Mouse (Mus musculus) midbrain, embryonic 15.5 days (tissue): ENCODE results near the gene Pabpc4. TPM values are rescaled to one million over a fixed set of nuclear protein-coding genes. Genes with fewer than 3 reads are reported as not detected.

Experiments
- ATAC-seq: fragments of 200-750 bp; cut with Nextera tagmentation; replicated peaks from 2 replicates; pipeline ENCODE4 v1.8.0; 2017; ENCODE audit warnings: moderate TSS enrichment
- H3K27ac ChIP-seq: fragments of 300-500 bp; sonication (generic); 2 replicates; pipeline ENCODE4 v1.5.1; 2015; ENCODE audit warnings: mild to moderate bottlenecking, inconsistent platforms
- H3K27me3 ChIP-seq: fragments of 300-500 bp; sonication (generic); replicated peaks from 2 replicates; pipeline ENCODE4 v1.6.1; 2015; ENCODE audit warnings: inconsistent platforms
- H3K36me3 ChIP-seq: fragments of 300-500 bp; sonication (generic); replicated peaks from 2 replicates; pipeline ENCODE4 v1.6.1; 2015; ENCODE audit warnings: inconsistent platforms
- H3K4me1 ChIP-seq: fragments of 300-500 bp; sonication (generic); 2 replicates; pipeline ENCODE4 v1.6.1; 2015; ENCODE audit warnings: inconsistent platforms
- H3K4me2 ChIP-seq: fragments of 300-500 bp; sonication (generic); 2 replicates; pipeline ENCODE4 v1.6.1; 2015; ENCODE audit warnings: inconsistent platforms, mild to moderate bottlenecking, moderate library complexity
- H3K4me3 ChIP-seq: fragments of 300-500 bp; sonication (generic); 2 replicates; pipeline ENCODE4 v1.5.1; 2015; ENCODE audit warnings: mild to moderate bottlenecking, inconsistent platforms
- H3K9ac ChIP-seq: fragments of 300-500 bp; sonication (generic); 2 replicates; pipeline ENCODE4 v1.6.1; 2015; ENCODE audit warnings: mild to moderate bottlenecking, inconsistent platforms
- H3K9me3 ChIP-seq: fragments of 300-500 bp; sonication (generic); 2 replicates; pipeline ENCODE4 v1.6.1; 2016; ENCODE audit warnings: inconsistent platforms
- WGBS: fragments of 180-500 bp; shearing (Covaris S2); methylation state at CpG from one replicate; pipeline ENCODE4 v1.1.7; 2015; ENCODE audit warnings: mixed read lengths; 5-methylcytosine and 5-hydroxymethylcytosine counted together
- polyA plus RNA-seq: library from polyadenylated mRNA; unstranded; fragments of >200 nt; fragmentation: Nextera tagmentation; extraction: Ambion mirVana; gene quantifications from 2 replicates; pipeline ENCODE4 v1.2.1, GENCODE M21; 2015

Gene Pabpc4
- polyA plus RNA-seq, 1 experiment from 2014 or later: 31.8 TPM

DNA sequence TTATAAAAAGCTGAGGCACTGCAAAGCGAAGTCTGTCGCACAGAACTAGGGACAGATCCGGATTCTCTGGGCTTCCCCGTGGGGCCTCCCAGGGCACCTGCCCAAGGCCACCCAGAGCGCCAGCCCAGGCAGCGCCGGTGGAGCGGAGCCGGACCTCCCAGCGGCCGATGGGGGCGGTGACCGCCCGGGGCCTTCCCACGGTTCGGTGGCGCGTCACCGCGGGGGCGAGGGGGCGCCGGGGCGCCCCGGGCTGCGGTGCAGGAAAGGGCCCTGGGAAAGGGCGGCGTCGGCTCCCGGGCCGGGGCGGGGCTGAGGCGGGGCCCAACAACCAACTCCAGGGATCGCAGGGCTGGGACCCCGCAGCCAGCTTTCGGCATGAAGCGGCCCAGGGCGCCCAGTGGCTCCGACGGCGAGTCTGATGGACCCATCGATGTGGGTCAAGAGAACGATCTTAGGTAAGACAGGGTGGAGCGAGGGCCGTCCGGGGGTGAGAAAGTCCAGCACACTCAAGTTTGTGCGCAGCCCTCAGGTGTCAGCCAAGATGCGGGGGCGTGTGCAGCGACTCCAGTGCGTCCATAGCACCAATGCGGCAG, 28.6 kb upstream of the Pabpc4 start, which contains the start of gene Heyl:
Heyl (plus strand) TSS at position 65 of the 593 bp plus-strand sequence.
- Histone ChIP-seq H3K36me3 (no peaks in the 10 kb centered on the region), H3K27me3 (peaks cover 37% of the 10 kb centered on the region)

DNA sequence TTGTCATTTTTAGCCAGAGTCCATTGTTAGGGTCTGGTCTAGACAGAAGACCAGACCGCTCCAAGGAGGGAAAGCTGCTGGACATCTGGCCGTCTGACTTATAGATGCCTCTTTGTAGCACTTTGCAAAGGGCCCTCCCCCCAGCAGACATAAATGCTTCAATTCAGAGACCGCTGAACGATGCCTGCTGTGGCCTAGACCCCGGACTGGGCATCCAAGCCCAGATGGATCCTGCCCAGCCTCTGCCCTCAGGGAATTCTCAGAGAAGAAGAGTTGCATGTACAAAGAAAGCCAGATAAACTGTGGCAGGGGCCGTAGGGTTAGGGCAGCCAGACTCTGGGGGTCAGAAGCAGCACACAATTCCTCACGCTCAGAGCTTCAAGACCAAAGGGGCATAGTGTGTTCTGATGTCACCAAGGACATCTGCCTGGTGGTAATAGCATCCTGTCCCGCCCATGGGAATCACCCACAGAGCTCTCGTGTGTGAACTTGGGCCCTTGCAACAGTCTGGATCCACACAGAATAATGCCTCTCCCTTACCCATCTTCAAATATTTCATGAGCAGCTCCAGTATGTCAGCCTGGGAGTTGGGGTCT, 26.2 kb upstream of the Pabpc4 start:
- WGBS: 68% methylated on average over 9 of the region's 9 CpGs

More for the DNA sequence above, 28.6 kb upstream of the Pabpc4 start, which contains the start of gene Heyl:
- peaks cover 6% of the 10 kb centered on the region for H3K4me1 ChIP-seq
- peak within 1 kb of the TSS; percentile 60 for H3K4me2 ChIP-seq
- H3K4me3 ChIP-seq: peak within 1 kb of the TSS; percentile 30
- no peak within 1 kb of the TSS for H3K9ac ChIP-seq
- H3K9me3 ChIP-seq: no peaks in the 10 kb centered on the region
- 2% methylated on average over 45 of the region's 52 CpGs for WGBS
- no peak; the same call in 1 of the 2 replicates for ATAC-seq
- no peak within 1 kb of the TSS for H3K27ac ChIP-seq

DNA sequence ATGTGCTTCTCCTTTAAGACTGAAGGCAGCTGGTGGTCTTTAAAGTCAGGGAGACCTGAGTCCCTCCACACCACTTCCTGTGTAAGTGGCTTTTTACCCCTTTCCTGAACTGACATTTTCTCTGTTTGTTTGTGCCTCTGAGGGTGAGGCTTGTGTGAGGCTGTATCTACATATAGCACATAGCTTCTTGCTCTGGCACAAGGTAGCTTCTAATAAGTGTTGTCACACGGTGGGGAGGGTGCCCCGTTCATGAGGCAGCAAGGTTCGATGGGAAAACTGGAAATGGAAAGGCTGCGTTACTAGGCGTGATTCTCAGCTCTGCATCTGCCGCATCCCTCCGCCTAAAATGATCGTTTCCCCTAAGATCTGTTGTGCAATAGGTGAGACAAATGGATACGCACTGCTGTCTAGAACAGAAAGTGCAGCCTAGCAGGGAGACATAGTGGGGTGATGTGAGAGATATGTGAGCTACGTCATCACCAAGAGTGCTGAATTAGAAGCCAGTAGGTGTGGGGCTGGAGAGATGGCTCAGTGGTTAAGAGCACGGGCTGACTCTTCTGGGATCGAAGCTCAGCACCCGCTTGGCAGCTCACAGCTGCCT, 25.6 kb upstream of the Pabpc4 start:
- no peak overlapping the region for H3K4me3 ChIP-seq
- 89% methylated on average over 13 of the region's 13 CpGs for WGBS
- no peak for ATAC-seq
- H3K9me3 ChIP-seq: no peaks in the 10 kb centered on the region
- no peak overlapping the region for H3K27ac ChIP-seq
- peaks cover 11% of the 10 kb centered on the region for H3K4me1 ChIP-seq
- no peak overlapping the region for H3K4me2 ChIP-seq
- peaks cover 52% of the 10 kb centered on the region for H3K27me3 ChIP-seq
- H3K9ac ChIP-seq: no peak overlapping the region
- H3K36me3 ChIP-seq: no peaks in the 10 kb centered on the region

More for the DNA sequence above, 26.2 kb upstream of the Pabpc4 start:
- ATAC-seq: no peak
- H3K27me3 ChIP-seq: peaks cover 52% of the 10 kb centered on the region
- no peaks in the 10 kb centered on the region for H3K36me3 ChIP-seq
- no peaks in the 10 kb centered on the region for H3K9me3 ChIP-seq
- H3K9ac ChIP-seq: no peak overlapping the region
- H3K27ac ChIP-seq: no peak overlapping the region
- H3K4me3 ChIP-seq: no peak overlapping the region
- H3K4me1 ChIP-seq: peaks cover 11% of the 10 kb centered on the region
- H3K4me2 ChIP-seq: no peak overlapping the region

DNA sequence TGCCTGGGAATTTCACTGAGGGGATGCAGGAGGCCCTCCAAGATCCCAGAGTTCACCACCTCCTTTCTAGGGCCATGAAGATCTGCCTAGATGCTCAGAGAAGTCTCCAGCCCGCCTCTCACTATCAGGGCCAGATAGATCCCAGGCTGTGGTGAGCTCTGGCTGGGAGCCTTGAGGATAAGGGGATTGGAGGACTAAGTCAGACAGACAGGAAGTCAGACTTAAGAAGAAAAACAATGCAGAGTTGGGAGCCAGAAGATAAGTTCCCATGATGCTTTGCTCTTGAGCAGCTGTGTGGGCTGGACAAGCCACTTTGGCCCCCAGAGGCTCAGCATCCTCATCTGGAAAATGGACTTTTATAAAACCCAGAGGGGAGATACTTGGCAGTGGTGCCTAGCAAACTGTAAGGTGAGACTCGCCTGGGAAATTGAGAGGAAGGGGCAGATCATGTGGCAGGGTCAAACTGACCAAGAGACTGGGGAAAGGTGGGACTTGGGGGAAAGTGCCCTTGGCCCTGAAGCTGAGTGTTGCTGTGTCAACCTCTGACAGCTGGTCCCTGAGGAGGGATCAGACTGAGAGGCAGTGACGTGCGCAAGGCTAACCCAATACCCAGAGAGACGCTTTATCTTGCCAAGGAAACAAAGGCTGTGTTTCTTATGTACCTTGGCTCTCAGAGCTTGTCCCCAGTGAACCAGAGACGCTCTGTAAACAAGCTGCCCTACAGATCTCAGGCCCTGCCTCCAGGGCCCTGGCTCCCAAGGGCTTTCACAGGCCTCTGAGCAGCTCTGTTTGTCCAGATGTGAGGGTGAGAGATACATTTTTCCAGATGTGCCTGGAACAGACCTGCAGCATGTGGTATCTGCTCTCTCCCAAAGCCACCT, 24.5 kb upstream of the Pabpc4 start:
- no peaks in the 10 kb centered on the region for H3K36me3 ChIP-seq
- H3K9ac ChIP-seq: no peak overlapping the region
- no peak overlapping the region for H3K4me3 ChIP-seq
- H3K4me1 ChIP-seq: peaks cover 11% of the 10 kb centered on the region
- H3K9me3 ChIP-seq: no peaks in the 10 kb centered on the region
- no peak for ATAC-seq
- H3K4me2 ChIP-seq: no peak overlapping the region
- peaks cover 45% of the 10 kb centered on the region for H3K27me3 ChIP-seq
- no peak overlapping the region for H3K27ac ChIP-seq
- 64% methylated on average over 6 of the region's 6 CpGs for WGBS

DNA sequence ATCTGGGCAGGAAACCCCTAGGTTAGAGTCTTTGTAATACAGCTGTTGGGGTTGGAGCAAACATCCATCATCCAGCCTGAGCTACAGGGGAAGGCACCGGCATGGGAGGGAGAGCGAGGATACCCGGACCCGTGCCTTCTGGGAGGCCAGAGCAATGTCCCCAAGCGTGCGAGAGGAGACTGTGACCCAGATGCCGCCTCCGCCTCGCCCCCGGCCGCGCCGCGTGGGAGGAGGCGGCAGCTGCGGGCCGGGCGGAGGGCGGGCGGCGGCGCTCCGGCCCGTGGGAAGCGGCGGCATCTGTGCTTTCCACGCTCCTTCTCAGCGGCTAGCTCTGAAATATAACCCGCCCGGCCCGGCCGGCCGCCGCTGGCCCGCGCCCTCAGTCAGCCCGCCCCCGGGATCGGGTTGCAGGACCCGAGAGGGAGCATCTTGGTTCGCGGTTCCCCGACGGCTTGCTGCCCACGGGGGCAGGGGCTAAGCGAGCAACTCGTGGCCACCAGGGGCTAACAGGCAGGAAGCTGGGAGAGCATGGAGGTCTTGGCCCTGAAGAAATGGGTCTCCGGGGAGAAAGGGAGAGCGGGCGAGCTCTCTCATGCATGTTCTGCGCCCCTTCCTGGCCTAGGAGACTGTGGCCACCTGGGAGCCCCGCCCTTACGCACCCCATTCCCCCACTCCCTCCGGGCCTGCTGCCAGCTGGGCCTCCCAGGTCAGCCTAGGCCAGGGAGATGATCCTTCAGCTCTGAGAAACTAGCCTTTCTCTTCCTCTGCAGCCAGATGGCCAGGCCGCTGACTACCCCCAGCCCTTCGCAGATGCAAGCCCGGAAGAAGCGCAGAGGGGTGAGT, 22.6 kb upstream of the Pabpc4 start:
- Histone ChIP-seq H3K27ac (no peak overlapping the region), H3K9me3 (no peaks in the 10 kb centered on the region), H3K27me3 (peaks cover 25% of the 10 kb centered on the region), H3K4me1 (peaks cover 6% of the 10 kb centered on the region), H3K4me3 (peak overlapping the region; percentile 33), H3K9ac (peak overlapping the region; percentile 12; the same call in 1 of the 2 replicates), H3K4me2 (peak overlapping the region; percentile 59), H3K36me3 (no peaks in the 10 kb centered on the region)
- ATAC-seq: no peak; the same call in 1 of the 2 replicates
- WGBS: 5% methylated on average over 57 of the region's 58 CpGs

DNA sequence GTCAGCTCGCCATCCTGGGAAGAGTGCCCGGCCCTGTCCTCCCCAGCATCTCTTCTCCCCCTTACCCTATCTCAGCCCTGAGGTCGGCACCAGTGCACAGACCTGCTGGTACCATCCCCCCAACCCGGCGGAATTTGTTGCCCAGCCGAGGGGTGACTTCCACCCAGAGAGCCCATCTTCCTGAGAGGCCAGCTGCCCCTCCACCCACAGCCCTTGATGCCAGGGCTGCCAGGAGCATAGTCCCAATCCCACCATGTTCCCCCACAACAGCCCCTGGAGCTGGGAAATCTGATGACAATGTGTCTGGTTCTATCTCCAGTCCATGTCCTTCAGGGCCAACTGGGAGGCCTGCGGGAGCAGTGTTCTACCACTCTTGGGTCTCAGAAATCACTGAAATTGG, 15.9 kb upstream of the Pabpc4 start:
- H3K27me3 ChIP-seq: no peaks in the 10 kb centered on the region
- H3K27ac ChIP-seq: no peak overlapping the region
- H3K4me3 ChIP-seq: no peak overlapping the region
- 90% methylated on average over 7 of the region's 7 CpGs for WGBS
- no peak for ATAC-seq
- H3K9ac ChIP-seq: no peak overlapping the region
- H3K4me1 ChIP-seq: no peaks in the 10 kb centered on the region
- no peaks in the 10 kb centered on the region for H3K36me3 ChIP-seq
- H3K4me2 ChIP-seq: no peak overlapping the region
- no peaks in the 10 kb centered on the region for H3K9me3 ChIP-seq

DNA sequence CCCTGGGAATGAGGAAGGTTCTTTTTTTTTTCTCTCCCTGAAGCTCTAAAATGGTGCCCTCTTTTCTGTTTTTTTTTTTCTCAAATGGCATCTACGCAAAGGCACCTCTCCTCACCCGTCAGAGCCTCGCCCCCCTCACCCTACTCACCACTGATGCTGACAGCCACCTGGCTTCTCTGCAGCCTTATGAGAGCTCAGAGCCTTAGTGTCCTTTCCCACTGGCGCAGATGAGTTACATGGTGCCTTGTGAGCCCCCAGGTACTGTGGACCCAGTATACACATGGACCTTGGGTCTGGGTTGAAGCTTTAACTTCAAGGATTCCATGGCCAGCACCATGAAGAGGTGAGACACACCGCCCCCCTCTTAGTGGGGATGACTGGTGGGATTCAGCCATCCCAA, 15.5 kb upstream of the Pabpc4 start:
- Histone ChIP-seq H3K27me3 (no peaks in the 10 kb centered on the region), H3K4me3 (no peak overlapping the region), H3K36me3 (no peaks in the 10 kb centered on the region), H3K4me1 (no peaks in the 10 kb centered on the region), H3K4me2 (no peak overlapping the region), H3K9me3 (no peaks in the 10 kb centered on the region), H3K9ac (no peak overlapping the region), H3K27ac (no peak overlapping the region)
- ATAC-seq: no peak
- WGBS: 99% methylated on average over 5 of the region's 5 CpGs

DNA sequence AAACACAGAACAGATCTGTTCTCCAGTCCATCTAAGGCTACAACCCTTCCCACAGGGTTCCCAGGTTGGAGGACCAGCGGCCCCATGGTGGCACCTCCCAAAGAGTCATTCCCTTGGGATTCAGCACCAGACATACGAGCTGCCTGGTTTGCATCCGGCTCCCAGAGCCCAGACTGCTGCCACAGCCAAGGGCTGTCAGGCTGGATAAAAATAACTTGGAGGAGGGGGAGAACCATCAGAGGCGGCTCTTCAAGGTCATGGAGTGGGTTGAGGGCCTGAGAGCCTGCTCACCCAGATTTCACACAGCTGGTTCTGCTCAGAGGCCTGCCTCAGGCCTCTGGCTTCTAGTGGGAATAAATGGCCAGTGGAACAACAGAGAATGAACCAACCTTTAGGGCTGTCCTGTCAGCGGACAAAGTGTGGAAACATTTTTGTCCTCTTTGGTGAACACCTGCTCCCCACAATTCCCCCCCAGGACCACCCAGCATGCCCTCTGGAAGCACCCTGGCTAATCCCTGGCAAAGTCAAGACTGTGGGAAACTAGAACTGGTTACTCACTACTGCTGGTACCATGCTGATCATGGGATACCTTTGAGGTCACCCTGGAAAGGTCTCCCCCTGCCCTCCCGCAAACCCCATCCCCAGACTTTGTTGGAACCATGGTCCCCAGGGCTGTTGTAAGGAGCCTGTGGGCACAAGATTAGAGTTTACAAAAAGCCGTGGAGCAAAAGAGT, 14.8 kb upstream of the Pabpc4 start:
- H3K36me3 ChIP-seq: no peaks in the 10 kb centered on the region
- H3K4me3 ChIP-seq: no peak overlapping the region
- H3K27ac ChIP-seq: no peak overlapping the region
- 73% methylated on average over 7 of the region's 7 CpGs for WGBS
- H3K9me3 ChIP-seq: no peaks in the 10 kb centered on the region
- no peak overlapping the region for H3K4me2 ChIP-seq
- H3K27me3 ChIP-seq: no peaks in the 10 kb centered on the region
- no peak overlapping the region for H3K9ac ChIP-seq
- no peak for ATAC-seq
- H3K4me1 ChIP-seq: no peaks in the 10 kb centered on the region

DNA sequence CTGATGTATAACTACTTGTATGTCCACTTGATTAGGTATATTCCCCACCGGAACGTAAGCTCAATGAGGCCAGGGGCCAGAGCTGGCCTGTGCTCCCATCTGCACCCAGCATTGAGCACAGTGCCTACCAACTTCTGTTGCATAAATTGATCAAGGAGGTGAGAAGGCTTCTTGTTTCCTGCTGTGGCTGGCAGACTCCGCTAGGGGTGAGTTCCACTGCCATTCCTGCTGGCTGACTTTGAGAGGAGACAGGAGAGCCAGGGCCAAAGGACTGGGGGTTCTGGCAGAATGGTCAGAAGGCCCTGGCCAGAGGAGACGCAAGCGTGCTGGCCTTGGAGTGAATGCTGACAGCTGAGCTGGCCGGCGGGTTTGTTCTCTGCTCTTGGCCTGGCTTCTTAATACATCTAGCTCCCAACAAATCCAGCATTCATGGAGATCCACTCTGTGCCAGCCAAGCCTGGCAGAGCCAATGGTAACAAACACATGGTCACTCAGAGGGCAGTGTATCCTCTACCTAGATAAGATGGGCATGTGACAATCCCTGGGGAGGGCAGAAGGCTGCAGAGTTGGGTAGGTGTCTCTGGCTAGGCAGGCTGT, 13.1 kb upstream of the Pabpc4 start:
- H3K9ac ChIP-seq: no peak overlapping the region
- H3K27ac ChIP-seq: no peak overlapping the region
- no peak for ATAC-seq
- no peaks in the 10 kb centered on the region for H3K36me3 ChIP-seq
- 82% methylated on average over 7 of the region's 7 CpGs for WGBS
- H3K27me3 ChIP-seq: no peaks in the 10 kb centered on the region
- H3K9me3 ChIP-seq: no peaks in the 10 kb centered on the region
- H3K4me1 ChIP-seq: no peaks in the 10 kb centered on the region
- H3K4me3 ChIP-seq: no peak overlapping the region
- H3K4me2 ChIP-seq: no peak overlapping the region

DNA sequence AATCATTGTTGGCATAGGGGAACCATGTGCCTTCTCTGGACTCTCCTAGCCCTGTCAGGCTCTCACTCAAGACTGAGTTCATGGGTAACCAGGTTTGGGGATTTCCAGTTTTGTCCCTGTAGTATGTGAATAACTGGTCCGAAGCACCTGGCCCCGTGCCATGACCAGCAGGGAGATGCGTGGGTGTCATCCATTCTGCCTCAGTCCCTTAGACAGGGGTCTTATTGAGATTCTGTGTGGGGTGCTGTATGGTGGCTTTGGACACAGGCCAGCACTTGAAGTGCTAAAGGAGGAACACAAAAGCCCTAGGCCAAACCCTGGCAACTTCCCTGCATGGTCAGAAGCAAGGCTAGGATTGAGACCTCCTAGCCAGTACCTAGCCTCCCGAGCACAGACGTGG, 9.9 kb upstream of the Pabpc4 start:
- Histone ChIP-seq H3K4me3 (no peak overlapping the region), H3K4me2 (no peak overlapping the region), H3K27ac (no peak overlapping the region), H3K4me1 (no peaks in the 10 kb centered on the region), H3K9ac (no peak overlapping the region), H3K36me3 (no peaks in the 10 kb centered on the region), H3K27me3 (no peaks in the 10 kb centered on the region), H3K9me3 (no peaks in the 10 kb centered on the region)
- ATAC-seq: no peak
- 75% methylated on average over 5 of the region's 5 CpGs for WGBS

DNA sequence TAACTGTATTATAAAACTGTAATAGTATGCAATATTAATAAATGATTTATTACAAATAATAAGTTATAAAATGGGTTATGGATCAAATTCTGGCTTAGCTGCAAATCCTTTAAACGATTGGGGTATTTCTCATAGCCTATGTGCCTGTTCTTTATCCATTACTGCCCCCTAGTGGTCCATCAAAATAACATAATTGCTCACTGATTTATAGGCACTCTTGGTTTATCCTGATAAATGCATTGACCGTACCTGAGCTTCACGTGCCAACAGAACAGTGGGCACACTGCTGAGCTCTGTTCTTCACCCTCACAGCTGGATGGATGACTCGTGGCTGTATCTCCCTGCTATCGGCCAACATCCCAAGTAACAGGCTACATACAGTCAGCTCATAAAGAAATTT, 7.5 kb upstream of the Pabpc4 start:
- 14% methylated on average over 5 of the region's 5 CpGs for WGBS
- no peak overlapping the region for H3K4me3 ChIP-seq
- no peak overlapping the region for H3K4me2 ChIP-seq
- H3K4me1 ChIP-seq: no peaks in the 10 kb centered on the region
- H3K27me3 ChIP-seq: no peaks in the 10 kb centered on the region
- H3K36me3 ChIP-seq: no peaks in the 10 kb centered on the region
- peak; percentile 72; the same call in 1 of the 2 replicates for ATAC-seq
- no peak overlapping the region for H3K9ac ChIP-seq
- no peaks in the 10 kb centered on the region for H3K9me3 ChIP-seq
- no peak overlapping the region for H3K27ac ChIP-seq
